Mouse (Mus musculus): ENCODE data around the gene Gm21969. TPM values are rescaled to one million over a fixed set of nuclear protein-coding genes. Genes with fewer than 3 reads are reported as not detected.
A peak's percentile ranks its signal among the peaks of the same experiment; 100 is the strongest.

Gm21969 gene
- polyA plus RNA-seq, 1 experiment from 2014 or later, result not detected

DNA sequence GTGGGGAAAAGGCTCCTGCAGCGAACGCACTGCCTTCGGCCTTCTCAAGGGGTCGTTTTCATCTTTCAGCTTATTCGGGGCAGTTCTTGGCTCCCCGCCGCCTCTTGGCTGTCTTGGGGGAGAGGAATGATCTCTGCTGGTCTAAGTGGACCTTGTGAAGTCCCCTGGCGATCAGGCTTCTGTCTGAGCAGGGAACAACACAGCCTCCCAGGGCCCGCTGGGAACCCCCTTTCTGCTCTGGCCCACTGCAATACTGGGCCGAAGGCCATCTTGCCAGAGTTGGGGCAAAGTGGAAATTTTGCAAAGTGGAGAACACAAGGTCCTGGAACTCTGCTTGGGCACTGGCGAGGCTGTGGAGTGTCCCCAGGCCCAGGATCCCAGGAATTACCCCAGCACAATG, 18.3 kb upstream of the Gm21969 start:
- DNase-seq (ENCODE audit: low spot score), result no peak

DNA sequence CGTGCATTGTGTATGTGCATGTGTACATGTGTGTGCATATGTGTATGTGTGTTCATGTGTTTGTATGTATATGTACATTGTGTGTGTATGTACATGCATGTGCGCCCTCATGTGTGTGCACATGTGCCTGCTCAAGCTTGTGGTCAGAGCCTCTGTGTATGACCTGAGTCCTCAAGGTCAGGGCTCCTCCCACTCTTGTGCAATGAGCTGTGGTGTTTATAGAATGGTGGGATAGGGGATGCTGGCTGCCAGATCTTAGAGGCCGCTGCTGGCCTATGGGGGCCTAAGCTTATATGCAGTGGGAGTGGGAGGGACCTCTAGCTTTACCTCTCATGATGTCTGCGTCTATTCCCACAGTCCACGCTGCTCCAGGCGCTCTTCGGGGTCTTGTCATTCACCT, 17.3 kb upstream of the Gm21969 start:
- DNase-seq (ENCODE audit: low spot score), result no peak

DNA sequence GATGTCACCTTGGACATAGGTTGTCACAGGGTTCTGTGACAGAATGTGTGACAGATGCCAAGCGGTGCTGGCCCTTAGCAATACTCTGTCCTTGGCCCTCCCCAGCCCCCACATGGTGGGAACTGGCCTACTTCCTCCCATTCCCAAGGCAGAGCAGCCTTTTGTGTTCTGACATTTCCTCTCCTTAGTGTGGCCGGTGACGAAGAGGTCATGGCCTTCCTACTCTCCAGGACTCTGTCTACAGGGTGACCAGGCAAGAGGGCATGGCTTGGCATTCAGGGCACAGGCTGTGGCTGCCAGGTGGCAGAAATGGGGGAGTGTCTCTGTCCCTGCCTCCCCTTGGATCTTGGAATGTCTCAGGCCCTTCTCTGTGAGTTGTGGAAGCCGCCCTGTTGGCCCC, 15.6 kb upstream of the Gm21969 start:
- no peak for DNase-seq (ENCODE audit: low spot score)

DNA sequence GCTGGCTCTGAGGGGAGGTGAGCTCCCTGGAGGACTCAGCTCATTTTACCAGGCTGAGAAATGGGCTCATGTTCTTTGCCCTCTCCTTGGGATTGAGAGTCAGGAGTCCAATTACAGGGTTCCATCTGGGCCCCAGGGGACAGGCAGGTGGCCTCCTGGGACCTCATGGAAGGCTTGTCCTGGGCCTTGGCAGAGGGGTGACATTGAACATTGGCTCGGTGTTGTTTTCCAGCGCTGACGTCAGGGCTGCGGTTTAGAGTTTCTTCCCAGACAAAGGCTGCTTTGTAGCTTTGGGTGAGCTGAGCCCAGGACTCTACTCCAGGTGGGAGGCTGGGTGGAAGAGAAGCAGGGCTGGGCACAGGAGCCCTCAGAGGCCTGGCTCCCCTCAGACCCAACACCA, 15.2 kb upstream of the Gm21969 start:
- no peak for DNase-seq (ENCODE audit: low spot score)

DNA sequence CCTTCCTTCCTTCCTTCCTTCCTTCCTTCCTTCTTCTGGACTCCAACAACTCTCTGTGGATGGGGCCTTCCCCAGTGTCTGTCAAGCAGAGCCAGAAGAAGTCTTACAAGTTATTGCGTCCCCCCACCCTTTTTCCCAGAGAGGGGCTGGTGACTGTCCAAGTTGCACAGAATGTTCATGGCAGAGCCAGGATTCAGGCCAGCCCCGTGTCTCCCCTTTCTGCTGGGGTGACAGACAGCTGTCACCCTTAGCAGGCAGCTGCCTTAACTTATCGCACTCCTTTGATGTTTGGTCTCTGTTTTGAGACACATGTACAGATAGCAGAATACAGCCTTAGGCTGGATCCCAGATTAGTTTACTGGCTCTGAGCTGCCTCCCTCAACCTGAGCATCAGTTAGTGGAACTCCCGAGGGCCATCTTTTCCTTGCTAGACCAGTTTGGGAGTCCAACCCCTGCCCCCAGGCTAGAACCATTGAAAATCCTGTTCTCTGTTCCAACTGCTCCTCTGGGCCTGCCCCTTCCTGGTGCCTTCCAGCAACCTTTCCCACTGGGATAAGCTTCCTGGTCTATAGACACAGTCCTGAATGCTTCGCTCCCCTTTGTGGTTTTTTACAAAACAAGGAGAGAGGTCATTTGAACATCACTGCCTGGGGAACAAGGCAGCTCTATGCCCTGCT, 13.5 kb upstream of the Gm21969 start:
- no peak for DNase-seq (ENCODE audit: low spot score)

DNA sequence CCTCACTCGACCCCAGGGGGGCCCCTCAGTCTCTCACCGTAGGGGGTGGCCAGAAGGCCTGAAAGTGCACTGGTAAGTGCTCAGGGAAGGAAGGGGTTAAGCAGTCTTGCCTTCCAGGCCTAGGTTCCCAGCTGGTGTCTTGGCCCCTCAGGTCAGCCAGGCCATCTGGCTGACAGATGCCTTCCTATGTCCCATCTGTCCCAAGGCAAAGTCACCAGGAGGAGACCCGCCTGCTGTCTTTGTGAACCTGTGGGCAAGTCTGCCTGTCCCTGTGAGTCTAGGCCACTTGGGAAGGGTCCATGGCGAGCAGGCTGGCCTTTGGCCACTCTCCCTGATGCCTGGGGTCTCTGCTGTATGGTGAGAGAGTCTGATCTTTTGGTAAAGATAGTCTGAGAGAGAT, 12.5 kb upstream of the Gm21969 start:
- no peak for DNase-seq (ENCODE audit: low spot score)

DNA sequence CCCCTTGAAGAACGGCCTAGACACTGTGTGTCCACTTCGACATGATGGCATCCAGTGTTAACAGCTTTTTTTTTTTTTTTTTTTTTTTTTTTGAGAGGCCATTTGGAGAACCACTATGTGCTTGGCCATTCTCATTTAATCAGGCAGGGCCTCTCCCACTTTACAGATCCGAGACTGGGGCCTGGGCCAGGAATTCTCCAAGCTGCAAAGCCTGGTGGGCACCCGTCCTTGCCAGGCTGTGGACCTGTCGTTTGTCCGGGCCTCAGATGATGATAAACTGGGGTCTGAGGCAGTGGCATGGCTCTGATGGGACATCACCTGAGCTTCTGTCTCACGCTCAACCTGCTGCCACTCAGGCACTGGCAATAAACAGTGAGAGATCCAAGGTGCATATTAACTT, 10.1 kb upstream of the Gm21969 start:
- no peak for DNase-seq (ENCODE audit: low spot score)

DNA sequence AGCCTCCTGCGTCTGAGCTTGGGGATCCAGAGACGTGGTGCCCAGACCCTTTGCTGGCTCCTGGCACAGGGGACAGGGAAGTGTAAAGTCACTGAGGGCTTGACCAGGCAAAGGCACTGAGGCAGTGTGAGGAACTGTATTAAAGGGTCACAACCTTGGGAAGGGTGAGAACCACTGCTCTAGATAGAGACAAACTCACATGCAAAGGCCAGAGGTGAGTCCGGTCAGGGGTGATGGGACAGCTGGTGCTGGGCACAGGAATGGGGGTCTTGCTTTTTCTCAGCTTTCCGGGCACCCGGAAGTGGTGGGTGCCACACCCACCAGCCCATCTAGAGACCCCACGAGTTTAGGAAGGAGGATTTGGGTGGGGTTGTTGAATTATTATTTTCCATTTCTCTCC, 9.6 kb upstream of the Gm21969 start:
- no peak for DNase-seq (ENCODE audit: low spot score)

DNA sequence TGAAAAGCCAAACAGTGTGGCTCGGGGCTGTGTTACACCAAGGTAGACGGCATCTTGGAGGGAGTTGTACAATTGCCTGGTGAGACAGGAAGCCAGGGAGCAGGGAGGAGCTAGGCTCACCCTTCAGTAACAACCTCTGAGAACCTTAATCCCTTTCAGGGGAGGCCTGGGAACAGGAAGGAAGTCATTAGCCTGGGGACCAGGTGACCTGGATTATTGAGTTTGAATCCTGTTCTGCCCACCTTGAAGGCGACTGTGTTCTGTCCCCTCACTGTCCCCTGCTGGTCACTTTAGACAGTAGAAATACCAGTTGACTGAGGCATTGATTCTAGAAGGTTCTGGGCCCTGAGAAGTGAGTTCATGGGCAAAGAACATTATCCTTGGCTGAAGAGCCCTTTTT, 8.9 kb upstream of the Gm21969 start:
- DNase-seq (ENCODE audit: low spot score), result no peak

DNA sequence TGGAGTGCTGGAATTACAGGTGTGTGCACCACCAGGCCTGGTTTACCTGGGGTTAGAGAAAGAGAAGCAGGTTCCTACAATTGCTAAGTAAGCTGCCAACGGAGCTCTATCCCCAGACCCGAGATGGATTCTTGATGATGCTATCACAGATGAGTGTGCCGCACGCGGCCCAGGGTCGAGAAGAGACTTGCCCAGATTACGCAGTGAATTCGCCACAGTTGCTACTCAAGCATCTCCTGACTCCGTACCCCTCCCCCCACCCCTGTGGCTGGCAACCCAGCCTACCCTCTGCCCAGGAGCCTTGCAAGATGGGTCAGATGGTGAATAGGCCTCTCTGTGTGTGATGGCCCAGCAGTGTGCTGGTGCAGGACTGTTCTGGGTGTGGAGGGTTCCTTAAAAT, 6.3 kb upstream of the Gm21969 start:
- no peak for DNase-seq (ENCODE audit: low spot score)

DNA sequence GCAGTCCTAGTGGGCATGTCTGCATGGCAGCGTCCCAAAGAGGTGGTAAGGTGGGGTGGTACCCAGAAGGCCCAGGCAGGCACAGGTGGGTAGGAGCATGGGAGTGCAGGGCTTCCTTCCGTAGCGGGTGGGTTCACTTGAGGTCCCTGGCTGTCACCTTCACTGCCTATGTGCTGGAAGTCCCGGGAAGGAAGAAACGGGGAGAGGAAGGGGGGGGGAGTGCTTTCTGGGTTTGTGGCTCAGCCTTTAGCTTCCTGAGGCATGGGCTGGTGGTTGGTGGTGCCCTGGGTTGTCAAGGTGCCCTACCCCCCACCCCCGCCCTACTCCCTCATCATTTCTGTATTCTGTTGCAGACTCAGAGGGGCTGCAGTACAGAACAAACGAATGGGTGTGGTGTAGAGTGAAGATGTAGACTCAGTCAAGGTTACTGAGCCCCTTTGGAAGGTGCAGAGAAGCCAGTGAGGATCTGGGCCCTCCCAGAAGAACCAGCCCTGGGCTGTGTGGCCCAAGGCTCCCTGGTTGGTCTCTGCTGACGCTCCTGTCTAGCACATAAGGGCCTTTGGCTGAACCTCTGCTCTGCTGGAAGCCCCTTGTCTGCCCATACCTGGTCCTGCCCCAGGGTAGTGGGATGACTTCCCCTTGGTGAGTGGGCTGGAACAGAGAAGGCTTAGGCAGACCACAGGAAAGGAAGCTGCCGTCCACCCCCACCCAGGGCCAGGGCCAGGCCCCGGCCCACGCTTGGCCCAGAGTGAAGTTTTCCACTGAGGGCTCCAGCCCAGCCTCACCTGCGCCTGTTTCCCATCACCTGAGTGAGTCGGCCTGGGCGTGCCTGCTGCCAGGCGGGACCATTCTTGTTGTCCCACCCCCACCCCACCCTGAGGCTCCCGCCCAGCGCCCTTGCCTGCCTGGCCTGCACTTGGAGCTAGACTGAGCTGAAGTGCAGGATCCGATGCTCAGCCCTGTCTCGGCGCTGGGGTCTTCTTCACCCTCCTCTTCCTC, 5.4 kb upstream of the Gm21969 start:
- peak; percentile 46 for DNase-seq (ENCODE audit: low spot score)

DNA sequence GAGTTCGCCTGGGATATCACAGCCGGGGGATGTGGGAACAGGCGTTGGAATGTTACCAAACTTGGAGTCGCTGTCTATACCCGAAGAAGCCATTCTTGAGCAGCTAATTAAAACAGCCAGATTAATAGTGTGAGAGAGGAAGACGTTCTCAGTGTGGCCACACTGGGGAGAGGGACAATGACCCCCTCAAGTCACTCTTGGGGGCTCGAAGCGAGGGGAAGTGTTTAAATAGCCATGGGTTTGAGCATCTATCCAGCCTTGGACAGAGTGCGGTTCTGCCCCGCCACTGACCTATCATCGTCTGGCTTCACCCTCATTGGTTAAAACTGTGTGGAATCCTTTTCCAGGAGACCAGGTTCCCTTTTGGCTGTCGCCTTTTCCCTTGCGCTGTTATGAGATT, 4.6 kb upstream of the Gm21969 start:
- no peak for DNase-seq (ENCODE audit: low spot score)

DNA sequence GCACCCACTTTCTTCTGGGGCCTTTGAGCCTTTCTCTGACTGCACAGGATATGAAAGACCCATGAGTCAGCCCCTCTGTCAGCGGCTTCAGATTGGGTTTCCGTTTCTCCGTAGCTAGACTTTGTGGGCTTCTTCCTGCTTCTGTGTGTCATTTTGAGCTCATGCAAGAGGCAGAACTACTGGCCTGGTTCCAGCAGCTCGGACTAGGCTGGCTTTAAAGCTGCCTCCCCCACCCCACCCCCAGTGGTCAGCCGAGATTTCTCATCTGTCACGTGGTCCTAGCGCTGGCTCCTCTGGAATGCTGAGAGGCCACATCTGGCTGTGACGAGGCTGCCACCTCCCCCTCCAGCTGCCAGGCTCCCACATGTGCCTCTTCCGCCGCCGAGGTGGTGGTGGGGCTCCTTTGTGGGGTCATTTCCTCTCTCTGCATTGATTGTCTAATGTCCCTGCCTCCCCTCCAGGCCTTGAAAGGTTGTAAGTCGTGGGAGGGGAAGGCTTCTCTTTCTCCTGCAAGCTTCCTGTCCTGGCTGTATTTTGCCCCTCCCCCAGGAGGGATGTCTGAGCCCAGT, 4.0 kb upstream of the Gm21969 start:
- peak; percentile 85 for DNase-seq (ENCODE audit: low spot score)

DNA sequence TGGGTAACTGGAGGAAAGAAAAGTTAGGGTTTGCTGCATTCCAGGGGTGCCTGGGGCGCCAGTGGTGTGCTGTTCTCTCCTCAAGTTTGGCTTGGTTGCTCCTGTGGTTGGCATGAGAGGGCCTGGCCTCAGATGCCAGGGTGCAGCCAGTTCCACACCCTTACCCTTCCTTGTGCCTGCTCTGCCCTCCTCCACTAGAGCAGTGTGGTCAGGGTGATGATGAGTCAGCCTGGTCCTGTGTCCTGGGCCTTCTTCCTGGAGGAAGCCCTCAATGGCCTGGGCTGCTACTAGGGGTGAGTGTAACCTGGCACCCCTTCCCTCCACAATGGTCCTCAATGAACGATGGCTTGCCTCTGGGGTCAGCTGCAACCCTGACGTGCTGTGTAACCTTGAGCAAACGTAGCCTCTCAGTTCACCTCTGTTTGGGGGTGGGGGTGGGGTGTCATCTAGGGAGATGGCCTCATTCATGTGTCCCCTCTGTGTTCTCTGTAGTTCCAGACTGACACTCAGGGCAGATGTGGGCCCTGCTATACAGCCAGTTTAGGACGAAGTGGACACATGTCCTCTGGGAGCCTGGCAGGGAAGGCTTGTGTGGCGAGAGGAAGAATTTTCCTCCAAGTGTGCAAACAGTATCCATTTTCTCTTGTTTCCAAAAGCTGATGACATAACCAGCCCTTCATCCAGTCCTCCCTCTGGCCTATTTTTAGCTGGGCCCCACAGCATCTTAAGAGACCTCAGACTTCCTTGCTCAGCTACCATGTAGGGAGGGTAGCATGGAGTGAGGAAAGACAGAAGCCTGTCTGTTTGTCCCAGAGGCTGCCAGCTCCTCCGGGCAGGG, 1.2 kb upstream of the Gm21969 start:
- no peak for DNase-seq (ENCODE audit: low spot score)

DNA sequence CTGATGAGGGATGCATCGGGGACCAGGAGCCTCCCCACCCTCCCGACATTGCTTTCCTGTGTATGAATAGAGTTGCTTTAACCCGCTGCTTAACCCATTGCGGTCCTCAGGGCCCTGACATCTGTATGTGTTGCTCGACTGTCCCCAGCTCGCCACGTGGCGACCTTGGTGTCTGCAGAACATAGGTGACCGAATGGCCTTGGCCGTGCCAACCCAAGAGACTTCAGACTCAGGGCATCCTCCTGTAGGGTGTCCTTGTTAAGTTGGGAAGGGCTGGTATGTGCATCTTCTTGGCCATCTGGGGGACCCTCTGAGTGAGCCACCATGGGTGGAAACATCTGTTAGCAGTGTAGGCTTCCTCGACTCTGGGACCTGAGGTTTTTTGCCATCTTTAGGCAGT, 2.2 kb downstream of the Gm21969 start:
- DNase-seq (ENCODE audit: low spot score), result no peak

DNA sequence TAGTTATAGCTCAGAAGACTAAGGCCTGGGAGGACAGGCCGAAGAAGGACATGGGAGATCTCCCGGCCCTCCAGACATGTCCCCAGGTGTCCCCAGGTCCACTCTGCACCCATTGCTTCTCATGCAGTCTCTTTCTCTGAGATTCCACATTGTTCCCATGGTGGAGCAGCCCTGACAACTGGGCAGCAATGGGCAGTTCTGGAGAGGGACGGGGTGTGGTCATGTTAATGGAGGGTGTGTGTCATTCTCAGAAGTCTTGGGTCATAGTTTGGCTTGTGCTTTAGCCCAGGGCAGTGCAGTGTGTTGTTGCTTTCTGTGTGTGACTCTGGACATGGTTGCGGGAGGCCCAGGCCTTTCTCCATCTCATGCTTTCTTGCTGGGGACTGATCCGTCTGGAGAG, 3.7 kb downstream of the Gm21969 start:
- DNase-seq (ENCODE audit: low spot score), result no peak

DNA sequence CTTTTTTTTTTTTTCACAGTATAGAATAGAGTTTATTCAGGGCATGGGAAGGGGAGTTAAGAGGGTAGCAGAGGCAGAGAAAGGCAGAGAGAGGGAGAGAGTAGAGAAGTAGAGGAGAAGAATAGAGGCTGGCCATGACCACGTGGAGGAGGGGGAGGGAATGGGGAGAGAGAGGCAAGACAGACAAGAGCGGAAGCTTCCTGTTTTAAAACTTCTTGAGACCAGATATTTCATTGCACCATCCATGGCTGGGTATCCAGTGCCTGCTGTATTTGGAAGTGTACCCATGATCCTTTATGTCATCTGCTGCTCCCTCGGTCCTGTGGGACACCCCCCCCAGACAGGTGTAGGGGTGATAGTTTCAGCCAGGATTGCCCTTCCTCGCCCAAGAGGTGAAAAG, 6.0 kb downstream of the Gm21969 start:
- no peak for DNase-seq (ENCODE audit: low spot score)

DNA sequence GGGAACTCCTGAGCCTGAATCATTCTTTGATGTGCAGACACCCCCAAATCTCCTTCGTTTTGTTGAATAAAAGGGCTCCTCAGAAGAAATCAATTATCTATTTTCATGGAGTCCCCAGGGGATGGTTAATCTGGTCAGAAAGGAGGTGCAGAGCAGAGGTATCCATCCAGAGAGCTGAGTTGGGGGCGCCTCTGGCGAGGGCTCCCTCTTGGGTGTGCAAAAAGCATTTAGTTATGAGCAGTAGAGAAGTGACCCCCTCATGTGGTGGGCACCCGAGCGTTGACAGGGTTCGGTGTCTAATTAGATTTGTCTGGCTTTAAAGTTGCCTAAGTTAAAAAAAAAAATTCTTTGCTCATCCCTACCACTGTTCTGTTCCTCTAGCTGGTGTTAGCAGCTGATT, 8.0 kb downstream of the Gm21969 start:
- DNase-seq (ENCODE audit: low spot score), result no peak

DNA sequence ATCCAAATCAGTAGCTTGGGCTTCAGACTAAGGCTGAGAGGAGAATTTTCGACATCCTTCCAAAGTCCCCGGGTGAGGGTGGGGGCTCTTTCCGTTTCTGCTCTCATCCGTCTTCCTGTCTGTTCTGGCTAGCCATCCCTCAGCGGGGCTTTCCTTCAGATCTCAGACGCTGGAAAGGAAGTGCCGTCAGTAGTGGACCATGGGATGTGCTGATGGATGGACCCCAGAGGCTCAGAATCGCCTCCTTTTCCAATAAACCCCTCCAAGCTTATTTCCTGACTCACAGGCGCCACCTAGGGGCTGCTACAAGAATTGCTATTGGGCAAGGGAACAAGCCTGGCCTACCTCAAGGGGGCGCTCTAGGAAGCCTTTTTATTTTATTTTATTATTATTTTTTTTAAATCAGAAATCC, 8.6 kb downstream of the Gm21969 start:
- DNase-seq (ENCODE audit: low spot score), result peak; percentile 75

DNA sequence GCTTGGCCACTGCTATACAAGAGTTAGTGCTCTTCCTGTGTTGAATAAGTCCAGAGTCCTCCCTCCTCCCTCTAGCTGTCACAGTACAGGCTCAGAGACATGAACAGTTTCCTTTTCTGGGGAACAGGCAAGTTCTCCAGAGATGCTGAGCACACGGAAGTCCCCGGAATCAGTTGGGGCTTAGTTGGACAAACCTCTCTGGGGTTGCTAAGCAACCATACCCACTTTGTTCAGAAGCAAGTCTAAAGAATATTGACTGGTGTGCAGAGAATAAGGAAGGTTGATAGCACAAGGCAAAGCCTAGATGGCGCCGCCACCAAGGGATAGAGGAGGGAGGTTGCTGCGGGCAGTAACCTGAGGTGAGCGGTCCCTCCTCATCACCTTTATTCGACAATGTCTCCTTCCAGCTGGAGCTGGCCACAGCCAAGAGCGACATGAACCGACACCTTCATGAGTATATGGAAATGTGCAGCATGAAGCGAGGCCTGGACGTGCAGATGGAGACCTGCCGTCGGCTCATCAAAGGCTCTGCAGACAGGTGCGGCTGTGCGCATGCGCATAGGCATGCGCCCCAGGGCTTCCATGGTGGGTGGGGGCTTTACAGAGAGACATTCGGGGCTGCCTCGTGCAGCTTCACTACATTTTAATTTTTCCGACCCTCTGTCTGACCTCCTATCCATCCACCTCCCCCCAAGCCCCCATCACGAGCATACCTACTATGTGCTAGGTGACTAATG, 11.7 kb downstream of the Gm21969 start:
- DNase-seq (ENCODE audit: low spot score), result no peak
